Mouse (Mus musculus) embryonic fibroblast, embryonic 13.5 days (primary cell): ENCODE data around the gene Vkorc1l1.

Experiments used
- CTCF ChIP-seq: IDR thresholded peaks from 2 replicates; pipeline ENCODE4 v1.5.1; 2011; ENCODE audit warnings: mild to moderate bottlenecking, control low read depth, low read length, moderate library complexity, borderline replicate concordance; ENCODE audit not compliant: insufficient read depth
- POLR2A ChIP-seq: IDR thresholded peaks from 2 replicates; pipeline ENCODE4 v1.6.1; 2011; ENCODE audit warnings: low read depth, mild to moderate bottlenecking, control low read depth, low read length, moderate library complexity

- TF ChIP-seq CTCF (no peak), POLR2A (no peak)
Measured at GRCm38 (mm10) chr5:130001356-130001987, 59.7 kb downstream of the Vkorc1l1 start.
